Mouse (Mus musculus) hindbrain, embryonic 11.5 days (tissue): Measurements from ENCODE around the gene Tns3. TPM values are rescaled to one million over a fixed set of nuclear protein-coding genes. Genes with fewer than 3 reads are reported as not detected.

Experiments used
- ATAC-seq: fragments of 200-750 bp; cut with Nextera tagmentation; 2 replicates; pipeline ENCODE4 v1.8.0; 2017; ENCODE audit warnings: mild to moderate bottlenecking, moderate TSS enrichment, moderate library complexity; ENCODE audit not compliant: low FRiP score
- DNase-seq: peaks from one replicate; pipeline ENCODE4 v3.0.0-alpha.2; 2015; ENCODE audit warnings: low spot score
- H3K27ac ChIP-seq: fragments of 300-500 bp; sonication (generic); 2 replicates; pipeline ENCODE4 v1.5.1; 2014; ENCODE audit warnings: mild to moderate bottlenecking, low read depth, low read length
- H3K27me3 ChIP-seq: fragments of 300-500 bp; sonication (generic); 2 replicates; pipeline ENCODE4 v1.6.1; 2014; ENCODE audit warnings: mild to moderate bottlenecking, low read length, moderate library complexity, mixed read lengths; ENCODE audit not compliant: control insufficient read depth, insufficient read depth
- H3K36me3 ChIP-seq: fragments of 300-500 bp; sonication (generic); 2 replicates; pipeline ENCODE4 v1.6.1; 2014; ENCODE audit warnings: mild to moderate bottlenecking, low read length, moderate library complexity, mixed read lengths; ENCODE audit not compliant: control insufficient read depth, insufficient read depth
- H3K4me1 ChIP-seq: fragments of 300-500 bp; sonication (generic); replicated peaks from 2 replicates; pipeline ENCODE4 v1.6.1; 2014; ENCODE audit warnings: low read length, mixed read lengths; ENCODE audit not compliant: control insufficient read depth, insufficient read depth
- H3K4me2 ChIP-seq: fragments of 300-500 bp; sonication (generic); replicated peaks from 2 replicates; pipeline ENCODE4 v1.6.1; 2014; ENCODE audit warnings: mild to moderate bottlenecking, low read depth, low read length
- H3K4me3 ChIP-seq: fragments of 300-500 bp; sonication (generic); 2 replicates; pipeline ENCODE4 v1.5.1; 2014; ENCODE audit warnings: low read depth, low read length
- H3K9ac ChIP-seq: fragments of 300-500 bp; sonication (generic); 2 replicates; pipeline ENCODE4 v1.6.1; 2014; ENCODE audit warnings: low read depth, low read length
- H3K9me3 ChIP-seq: fragments of 300-500 bp; sonication (generic); 2 replicates; pipeline ENCODE4 v1.6.1; 2016; ENCODE audit warnings: low read length; ENCODE audit not compliant: control insufficient read depth
- WGBS: fragments of 180-500 bp; shearing (Covaris S2); extraction: QIAGEN DNeasy Blood & Tissue Kit; methylation state at CpG from one replicate; pipeline ENCODE4 v1.1.7; 2014; 5-methylcytosine and 5-hydroxymethylcytosine counted together
- polyA plus RNA-seq: library from polyadenylated mRNA; unstranded; fragments of >200 nt; fragmentation: Nextera tagmentation; extraction: Ambion mirVana; gene quantifications from 2 replicates; pipeline ENCODE4 v1.2.1, GENCODE M21; 2014

The Tns3 gene
- polyA plus RNA-seq, 1 experiment from 2014 or later: 9.5 TPM

- Histone ChIP-seq H3K4me1 (no peaks in the 10 kb centered on the region), H3K36me3 (no peaks in the 10 kb centered on the region), H3K4me2 (no peak overlapping the region), H3K9me3 (no peaks in the 10 kb centered on the region), H3K27ac (no peak overlapping the region), H3K9ac (no peak overlapping the region), H3K27me3 (no peaks in the 10 kb centered on the region), H3K4me3 (no peak overlapping the region)
- ATAC-seq (no peak), DNase-seq (no peak)
- WGBS: 95% methylated on average over 2 of the region's 2 CpGs
Observed at GRCm38 (mm10) chr11:8644272-8644671, 20.1 kb downstream of the Tns3 start.

DNA sequence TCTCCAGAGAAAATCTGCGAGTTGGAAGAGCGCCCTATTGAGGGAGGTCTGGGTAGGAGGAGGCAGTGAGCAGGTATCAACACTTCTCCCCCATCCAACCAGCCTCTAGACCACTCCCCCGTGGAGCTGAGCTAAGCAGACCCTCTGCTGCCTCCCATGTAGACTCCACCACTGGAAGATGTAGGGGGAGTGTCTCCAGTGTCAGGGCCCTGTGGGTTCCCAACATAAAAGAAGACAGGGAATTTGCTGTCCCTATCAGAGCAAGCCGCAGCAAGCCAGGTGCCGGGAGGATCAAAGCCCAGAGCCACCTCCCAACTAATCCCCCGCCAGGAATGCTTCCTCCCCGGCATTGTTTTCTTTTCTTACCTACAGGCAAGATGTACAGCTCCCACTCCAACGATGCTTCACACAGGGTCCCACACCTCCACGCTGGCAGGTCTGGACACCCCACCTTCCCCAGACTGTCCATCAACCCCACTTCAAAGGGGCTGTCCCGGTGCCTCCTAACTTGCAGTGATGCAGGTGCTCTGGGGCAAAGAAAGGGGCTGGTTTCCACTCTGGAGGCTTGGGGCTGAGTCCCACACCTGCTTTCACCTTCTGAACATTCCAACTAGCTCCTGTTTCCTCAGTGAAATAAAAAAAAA is 22.6 kb downstream of the Tns3 start:
- H3K4me3 ChIP-seq: no peak overlapping the region

DNA sequence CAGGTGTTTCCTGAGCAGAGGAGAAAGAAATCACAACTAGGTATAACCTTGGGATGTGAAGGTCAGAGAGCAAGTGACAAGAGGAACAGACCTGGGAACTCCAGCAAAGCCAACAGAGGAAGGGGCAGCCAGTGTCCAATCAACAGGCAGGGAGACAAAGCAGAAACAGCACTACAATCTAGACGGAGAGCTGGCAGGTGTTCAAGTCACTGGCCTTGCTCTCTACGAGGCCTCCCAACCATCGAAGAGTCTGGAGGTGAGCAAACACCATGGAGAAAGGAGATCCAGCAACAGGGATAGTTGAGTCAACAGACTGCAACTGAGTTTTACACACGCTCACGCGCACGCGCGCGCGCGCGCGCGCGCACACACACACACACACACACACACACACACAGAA is 24.6 kb downstream of the Tns3 start:
- H3K36me3 ChIP-seq: no peaks in the 10 kb centered on the region
- 97% methylated on average over 14 of the region's 16 CpGs for WGBS
- no peaks in the 10 kb centered on the region for H3K9me3 ChIP-seq
- H3K4me2 ChIP-seq: no peak overlapping the region
- no peaks in the 10 kb centered on the region for H3K27me3 ChIP-seq
- H3K4me3 ChIP-seq: no peak overlapping the region
- H3K9ac ChIP-seq: no peak overlapping the region
- no peak overlapping the region for H3K27ac ChIP-seq
- DNase-seq (no peak), ATAC-seq (no peak)
- no peaks in the 10 kb centered on the region for H3K4me1 ChIP-seq

More for the DNA sequence above, 22.6 kb downstream of the Tns3 start:
- H3K4me2 ChIP-seq: no peak overlapping the region
- DNase-seq (no peak), ATAC-seq (no peak)
- H3K9me3 ChIP-seq: no peaks in the 10 kb centered on the region
- no peak overlapping the region for H3K27ac ChIP-seq
- H3K9ac ChIP-seq: no peak overlapping the region
- H3K4me1 ChIP-seq: no peaks in the 10 kb centered on the region
- no peaks in the 10 kb centered on the region for H3K27me3 ChIP-seq
- no peaks in the 10 kb centered on the region for H3K36me3 ChIP-seq
- 42% methylated on average over 10 of the region's 10 CpGs for WGBS

DNA sequence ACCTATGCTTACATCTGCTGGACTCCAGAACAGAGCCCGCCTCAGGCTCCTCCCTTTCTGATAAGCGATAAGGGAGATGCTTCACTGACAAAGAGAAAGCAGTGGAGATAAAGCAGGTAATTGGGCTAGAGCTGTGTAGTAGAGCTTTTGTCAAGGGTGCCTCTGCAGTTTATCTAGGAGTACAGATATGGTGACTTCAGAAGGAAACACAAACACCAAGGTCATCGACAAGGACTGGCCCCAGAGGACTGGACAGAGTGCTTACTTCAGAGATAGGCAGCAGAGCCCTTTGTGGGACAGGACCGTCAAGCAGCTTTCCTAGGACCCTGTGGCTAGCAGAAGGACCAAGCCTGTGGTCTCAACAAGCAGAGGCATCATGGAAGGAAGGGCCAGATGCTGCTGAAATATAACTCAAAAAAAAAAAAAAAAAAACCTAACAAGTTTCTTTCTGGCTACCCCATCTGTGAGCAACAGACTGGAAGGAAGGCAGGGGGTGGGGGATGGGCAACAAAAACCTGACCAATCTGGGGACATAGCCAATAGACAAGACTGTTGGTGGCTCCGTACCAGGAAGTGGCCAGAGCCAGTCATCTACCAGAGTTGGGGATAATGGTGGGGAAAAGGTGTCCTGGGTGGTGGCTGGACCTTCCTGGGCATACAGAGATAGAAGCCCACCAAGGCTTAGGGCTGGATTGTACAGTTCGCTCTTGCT is 25.2 kb downstream of the Tns3 start:
- H3K36me3 ChIP-seq: no peaks in the 10 kb centered on the region
- no peak overlapping the region for H3K9ac ChIP-seq
- no peak for DNase-seq
- WGBS: 93% methylated on average over 6 of the region's 6 CpGs
- no peaks in the 10 kb centered on the region for H3K27me3 ChIP-seq
- H3K9me3 ChIP-seq: no peaks in the 10 kb centered on the region
- ATAC-seq: no peak
- H3K4me1 ChIP-seq: no peaks in the 10 kb centered on the region
- no peak overlapping the region for H3K4me3 ChIP-seq
- H3K4me2 ChIP-seq: no peak overlapping the region
- no peak overlapping the region for H3K27ac ChIP-seq

GRCm38 (mm10) chr11:8637469-8638447 is 26.6 kb downstream of the Tns3 start:
- 82% methylated on average over 10 of the region's 10 CpGs for WGBS
- no peak for DNase-seq
- Histone ChIP-seq H3K27me3 (no peaks in the 10 kb centered on the region), H3K4me1 (no peaks in the 10 kb centered on the region), H3K9me3 (no peaks in the 10 kb centered on the region), H3K36me3 (no peaks in the 10 kb centered on the region), H3K4me2 (no peak overlapping the region), H3K4me3 (no peak overlapping the region), H3K9ac (no peak overlapping the region), H3K27ac (no peak overlapping the region)
- ATAC-seq: no peak

- no peak for DNase-seq
- no peaks in the 10 kb centered on the region for H3K27me3 ChIP-seq
- WGBS: 93% methylated on average over 1 of the region's 1 CpGs
Observed at GRCm38 (mm10) chr11:8636680-8637079, 27.7 kb downstream of the Tns3 start.

GRCm38 (mm10) chr11:8635778-8636177 is 28.6 kb downstream of the Tns3 start:
- WGBS: 62% methylated on average over 3 of the region's 3 CpGs
- no peak for DNase-seq
- H3K4me3 ChIP-seq: no peak overlapping the region
- no peaks in the 10 kb centered on the region for H3K9me3 ChIP-seq
- no peak overlapping the region for H3K9ac ChIP-seq
- no peak overlapping the region for H3K4me2 ChIP-seq
- no peaks in the 10 kb centered on the region for H3K4me1 ChIP-seq
- no peak for ATAC-seq
- H3K27me3 ChIP-seq: no peaks in the 10 kb centered on the region
- no peak overlapping the region for H3K27ac ChIP-seq
- H3K36me3 ChIP-seq: no peaks in the 10 kb centered on the region

More at GRCm38 (mm10) chr11:8636680-8637079, 27.7 kb downstream of the Tns3 start:
- no peak overlapping the region for H3K27ac ChIP-seq
- no peak for ATAC-seq
- no peaks in the 10 kb centered on the region for H3K36me3 ChIP-seq
- H3K9me3 ChIP-seq: no peaks in the 10 kb centered on the region
- no peak overlapping the region for H3K4me3 ChIP-seq
- H3K4me2 ChIP-seq: no peak overlapping the region
- H3K4me1 ChIP-seq: no peaks in the 10 kb centered on the region
- H3K9ac ChIP-seq: no peak overlapping the region

DNA sequence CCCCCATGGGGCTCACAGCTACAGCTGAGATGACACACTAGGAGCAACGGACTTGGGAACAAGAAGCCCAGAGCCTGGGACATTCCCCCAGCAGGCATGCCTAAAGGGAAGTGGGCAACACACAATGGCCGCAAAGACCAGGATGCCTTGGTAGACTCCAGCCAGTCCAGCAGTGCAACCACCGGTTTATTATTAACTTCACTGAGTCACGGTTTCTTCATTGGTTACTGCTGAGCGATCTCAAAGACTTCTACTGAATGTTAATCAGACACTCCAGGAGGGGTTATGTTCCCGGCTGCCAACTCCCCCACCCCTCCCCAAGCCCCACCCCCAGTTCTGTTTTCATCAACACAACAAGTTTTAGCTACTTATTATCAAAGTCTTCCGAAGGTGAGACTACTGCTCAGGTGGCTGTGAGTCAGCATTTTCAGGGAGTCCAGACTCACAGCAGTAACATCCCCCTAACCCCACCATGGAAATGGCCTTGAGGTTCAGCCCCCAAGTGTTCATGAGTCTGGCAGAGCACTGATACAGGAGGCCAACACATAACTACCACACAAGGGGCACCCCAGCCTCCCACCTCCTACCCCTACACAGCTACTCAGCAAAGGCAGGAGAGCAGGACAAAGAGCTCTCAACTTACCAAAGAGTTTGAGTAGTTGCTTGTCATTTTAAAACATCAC is 29.5 kb downstream of the Tns3 start:
- Histone ChIP-seq H3K9ac (no peak overlapping the region), H3K4me1 (no peaks in the 10 kb centered on the region), H3K27me3 (no peaks in the 10 kb centered on the region), H3K36me3 (no peaks in the 10 kb centered on the region), H3K9me3 (no peaks in the 10 kb centered on the region), H3K4me2 (no peak overlapping the region), H3K4me3 (no peak overlapping the region), H3K27ac (no peak overlapping the region)
- DNase-seq (no peak), ATAC-seq (no peak)
- WGBS: 50% methylated on average over 7 of the region's 7 CpGs
